Mouse (Mus musculus): Measurements from ENCODE around the gene Eef1g. TPM values are rescaled to one million over a fixed set of nuclear protein-coding genes. Genes with fewer than 3 reads are reported as not detected.
A peak's percentile ranks its signal among the peaks of the same experiment; 100 is the strongest.

Eef1g gene
- polyA plus RNA-seq, 1 experiment from 2014 or later = 297 TPM

- H3K4me2 ChIP-seq (ENCODE audit: low read depth, low read length) = peak overlapping the region; percentile 64
- H3K27me3 ChIP-seq (ENCODE audit: control insufficient read depth, insufficient read depth, low read length) = no peaks in the 10 kb centered on the region
- H3K9me3 ChIP-seq (ENCODE audit: control insufficient read depth, low read length) = no peaks in the 10 kb centered on the region
- peak; percentile 23; the same call in 1 of the 2 replicates for ATAC-seq (ENCODE audit: low read depth)
- H3K27ac ChIP-seq (ENCODE audit: low read depth, low read length) = no peak overlapping the region
- peak overlapping the region; percentile 21; the same call in 1 of the 2 replicates for H3K9ac ChIP-seq (replicated peaks; ENCODE audit: low read depth, low read length)
- WGBS = 19% methylated on average over 16 of the region's 16 CpGs
- H3K4me3 ChIP-seq (ENCODE audit: low read depth, low read length) = peak overlapping the region; percentile 48
- H3K36me3 ChIP-seq (ENCODE audit: control insufficient read depth, insufficient read depth, low read length) = peaks cover 8% of the 10 kb centered on the region; the same call in 1 of the 2 replicates
- H3K4me1 ChIP-seq (ENCODE audit: control insufficient read depth, insufficient read depth, low read length) = 0 out of 2 replicates have a peak, but pooled peaks cover 3% of the 10 kb centered on the region
Observed at GRCm38 (mm10) chr19:8928689-8929223, 38.1 kb upstream of the Eef1g start.

GRCm38 (mm10) chr19:8929224-8930088, 37.4 kb upstream of the Eef1g start, which contains the start of the genes Rom1 and Eml3:
TSS of gene Rom1 (minus strand) at chr19:8929356.
TSS of gene Eml3 (plus strand) at chr19:8929552.
- Histone ChIP-seq H3K27me3 (ENCODE audit: control insufficient read depth, insufficient read depth, low read length) (no peaks in the 10 kb centered on the region), H3K4me3 (ENCODE audit: low read depth, low read length) (peak within 1 kb of the TSS; percentile 48), H3K9me3 (ENCODE audit: control insufficient read depth, low read length) (no peaks in the 10 kb centered on the region), H3K36me3 (ENCODE audit: control insufficient read depth, insufficient read depth, low read length) (peaks cover 8% of the 10 kb centered on the region; the same call in 1 of the 2 replicates), H3K9ac (replicated peaks; ENCODE audit: low read depth, low read length) (peak within 1 kb of the TSS; percentile 58), H3K4me2 (ENCODE audit: low read depth, low read length) (peak within 1 kb of the TSS; percentile 64), H3K27ac (ENCODE audit: low read depth, low read length) (no peak within 1 kb of the TSS), H3K4me1 (ENCODE audit: control insufficient read depth, insufficient read depth, low read length) (0 out of 2 replicates have a peak, but pooled peaks cover 3% of the 10 kb centered on the region)
- WGBS = 1% methylated on average over 67 of the region's 74 CpGs
- peak; percentile 50 for ATAC-seq (ENCODE audit: low read depth)

DNA sequence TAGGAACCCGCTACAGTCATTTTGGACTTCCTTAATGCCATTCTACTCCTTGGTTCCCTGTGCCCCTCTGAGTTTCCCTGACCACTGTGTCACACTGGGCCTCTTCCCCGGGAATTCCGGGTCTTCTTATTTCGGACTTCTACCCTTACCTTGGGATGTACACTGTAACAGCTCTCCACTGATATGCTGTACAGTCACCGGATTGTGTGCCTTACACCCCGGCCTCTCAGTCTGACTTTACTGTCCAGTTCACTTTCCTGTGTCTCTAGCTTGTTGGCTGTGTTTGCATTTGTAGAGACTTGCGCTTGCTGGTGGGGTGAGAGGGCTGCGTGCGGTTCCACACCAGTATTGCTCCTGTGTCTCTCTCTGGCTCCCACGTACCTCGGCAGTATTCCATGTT, 36.7 kb upstream of the Eef1g start:
- 11% methylated on average over 11 of the region's 11 CpGs for WGBS
- H3K27ac ChIP-seq (ENCODE audit: low read depth, low read length) = no peak overlapping the region
- 0 out of 2 replicates have a peak, but pooled peaks cover 3% of the 10 kb centered on the region for H3K4me1 ChIP-seq (ENCODE audit: control insufficient read depth, insufficient read depth, low read length)
- peak overlapping the region; percentile 58 for H3K9ac ChIP-seq (replicated peaks; ENCODE audit: low read depth, low read length)
- H3K36me3 ChIP-seq (ENCODE audit: control insufficient read depth, insufficient read depth, low read length) = peaks cover 8% of the 10 kb centered on the region; the same call in 1 of the 2 replicates
- H3K4me2 ChIP-seq (ENCODE audit: low read depth, low read length) = peak overlapping the region; percentile 64
- peak overlapping the region; percentile 48 for H3K4me3 ChIP-seq (ENCODE audit: low read depth, low read length)
- H3K9me3 ChIP-seq (ENCODE audit: control insufficient read depth, low read length) = no peaks in the 10 kb centered on the region
- no peaks in the 10 kb centered on the region for H3K27me3 ChIP-seq (ENCODE audit: control insufficient read depth, insufficient read depth, low read length)
- no peak for ATAC-seq (ENCODE audit: low read depth)

DNA sequence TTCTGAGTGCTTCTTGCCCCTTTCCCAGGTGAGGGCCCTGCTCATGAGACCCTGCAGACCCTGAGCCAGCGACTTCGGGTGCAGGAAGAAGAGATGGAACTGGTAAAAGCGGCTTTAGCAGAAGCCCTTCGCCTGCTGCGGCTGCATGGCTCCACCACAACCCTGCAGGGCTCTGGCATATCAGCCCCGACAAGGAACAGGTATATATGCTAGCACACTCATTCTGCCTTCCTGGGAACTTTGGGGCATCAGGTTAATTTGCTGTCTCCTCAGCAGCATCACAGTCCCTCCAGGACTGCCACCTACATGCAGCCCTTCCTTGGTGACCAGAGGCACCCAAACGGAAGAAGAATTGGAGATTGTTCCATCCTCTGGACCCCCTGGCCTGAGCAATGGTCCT, 36.1 kb upstream of the Eef1g start:
- Histone ChIP-seq H3K9me3 (ENCODE audit: control insufficient read depth, low read length) (no peaks in the 10 kb centered on the region), H3K9ac (replicated peaks; ENCODE audit: low read depth, low read length) (no peak overlapping the region), H3K27me3 (ENCODE audit: control insufficient read depth, insufficient read depth, low read length) (no peaks in the 10 kb centered on the region), H3K4me3 (ENCODE audit: low read depth, low read length) (no peak overlapping the region), H3K4me2 (ENCODE audit: low read depth, low read length) (no peak overlapping the region; the same call in 1 of the 2 replicates), H3K27ac (ENCODE audit: low read depth, low read length) (no peak overlapping the region), H3K4me1 (ENCODE audit: control insufficient read depth, insufficient read depth, low read length) (0 out of 2 replicates have a peak, but pooled peaks cover 3% of the 10 kb centered on the region), H3K36me3 (ENCODE audit: control insufficient read depth, insufficient read depth, low read length) (peaks cover 8% of the 10 kb centered on the region; the same call in 1 of the 2 replicates)
- ATAC-seq (ENCODE audit: low read depth) = no peak
- WGBS = 88% methylated on average over 7 of the region's 7 CpGs

- Histone ChIP-seq H3K4me2 (ENCODE audit: low read depth, low read length) (no peak overlapping the region), H3K4me1 (ENCODE audit: control insufficient read depth, insufficient read depth, low read length) (peaks cover 6% of the 10 kb centered on the region), H3K36me3 (ENCODE audit: control insufficient read depth, insufficient read depth, low read length) (no peaks in the 10 kb centered on the region), H3K9me3 (ENCODE audit: control insufficient read depth, low read length) (no peaks in the 10 kb centered on the region), H3K27ac (ENCODE audit: low read depth, low read length) (no peak overlapping the region), H3K27me3 (ENCODE audit: control insufficient read depth, insufficient read depth, low read length) (no peaks in the 10 kb centered on the region), H3K4me3 (ENCODE audit: low read depth, low read length) (no peak overlapping the region), H3K9ac (replicated peaks; ENCODE audit: low read depth, low read length) (no peak overlapping the region)
- no peak for ATAC-seq (ENCODE audit: low read depth)
- 85% methylated on average over 2 of the region's 2 CpGs for WGBS
Observed at GRCm38 (mm10) chr19:8936736-8937135, 30.1 kb upstream of the Eef1g start.

DNA sequence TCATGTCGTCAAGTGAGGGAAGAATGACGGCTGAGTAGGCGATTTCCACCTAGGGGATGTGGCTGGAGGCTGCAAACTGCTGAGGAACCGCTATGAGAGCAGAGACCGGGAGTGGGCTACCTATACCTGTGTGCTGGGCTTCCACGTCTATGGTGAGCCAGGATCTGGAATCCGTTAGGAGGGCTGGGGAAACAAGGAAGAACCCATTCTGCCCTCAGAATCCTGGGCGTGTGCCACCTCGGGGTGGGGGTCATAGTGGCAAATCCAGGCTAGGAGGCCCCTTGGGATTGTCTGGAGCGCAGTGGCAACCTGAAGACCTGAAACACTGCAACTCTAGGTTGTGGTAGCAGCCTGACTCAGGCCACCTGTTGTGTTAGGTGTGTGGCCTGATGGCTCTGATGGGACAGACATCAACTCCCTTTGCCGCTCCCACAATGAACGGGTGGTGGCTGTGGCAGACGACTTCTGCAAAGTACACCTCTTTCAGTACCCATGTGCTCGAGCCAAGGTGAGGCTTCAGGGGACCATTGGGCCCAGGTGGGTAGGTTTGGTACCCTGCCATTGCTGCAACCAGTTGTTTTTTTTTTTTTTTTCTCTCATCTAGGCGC, 26.2 kb upstream of the Eef1g start:
- Histone ChIP-seq H3K4me1 (ENCODE audit: control insufficient read depth, insufficient read depth, low read length) (peaks cover 20% of the 10 kb centered on the region), H3K9ac (replicated peaks; ENCODE audit: low read depth, low read length) (peak overlapping the region; percentile 95; the same call in 1 of the 2 replicates), H3K36me3 (ENCODE audit: control insufficient read depth, insufficient read depth, low read length) (peaks cover 7% of the 10 kb centered on the region), H3K9me3 (ENCODE audit: control insufficient read depth, low read length) (no peaks in the 10 kb centered on the region), H3K4me2 (ENCODE audit: low read depth, low read length) (peak overlapping the region; percentile 65; the same call in 1 of the 2 replicates), H3K27me3 (ENCODE audit: control insufficient read depth, insufficient read depth, low read length) (no peaks in the 10 kb centered on the region), H3K27ac (ENCODE audit: low read depth, low read length) (no peak overlapping the region), H3K4me3 (ENCODE audit: low read depth, low read length) (peak overlapping the region; percentile 95)
- ATAC-seq (ENCODE audit: low read depth) = no peak
- WGBS = 75% methylated on average over 15 of the region's 15 CpGs

DNA sequence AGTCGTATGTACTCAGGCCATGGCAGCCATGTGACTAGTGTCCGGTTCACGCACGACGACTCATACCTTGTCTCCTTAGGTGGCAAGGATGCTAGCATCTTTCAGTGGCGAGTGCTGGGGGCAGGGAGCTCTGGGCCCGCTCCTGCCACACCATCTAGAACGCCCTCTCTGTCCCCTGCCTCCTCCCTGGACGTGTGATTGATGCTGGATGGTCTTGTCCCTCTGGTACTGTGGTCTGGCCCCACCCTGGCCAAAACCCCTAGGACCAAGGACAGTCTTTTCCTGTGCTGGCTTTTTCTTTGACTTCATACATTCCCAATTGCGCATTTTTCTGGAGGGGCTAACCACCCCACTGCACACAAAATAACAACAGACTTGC, 25.7 kb upstream of the Eef1g start:
- H3K9ac ChIP-seq (replicated peaks; ENCODE audit: low read depth, low read length) = peak overlapping the region; percentile 95
- peak; percentile 31 for ATAC-seq (ENCODE audit: low read depth)
- H3K36me3 ChIP-seq (ENCODE audit: control insufficient read depth, insufficient read depth, low read length) = peaks cover 12% of the 10 kb centered on the region
- peaks cover 20% of the 10 kb centered on the region for H3K4me1 ChIP-seq (ENCODE audit: control insufficient read depth, insufficient read depth, low read length)
- H3K27me3 ChIP-seq (ENCODE audit: control insufficient read depth, insufficient read depth, low read length) = no peaks in the 10 kb centered on the region
- H3K27ac ChIP-seq (ENCODE audit: low read depth, low read length) = peak overlapping the region; percentile 96
- no peaks in the 10 kb centered on the region for H3K9me3 ChIP-seq (ENCODE audit: control insufficient read depth, low read length)
- 16% methylated on average over 10 of the region's 10 CpGs for WGBS
- H3K4me2 ChIP-seq (ENCODE audit: low read depth, low read length) = peak overlapping the region; percentile 65
- peak overlapping the region; percentile 95 for H3K4me3 ChIP-seq (ENCODE audit: low read depth, low read length)

DNA sequence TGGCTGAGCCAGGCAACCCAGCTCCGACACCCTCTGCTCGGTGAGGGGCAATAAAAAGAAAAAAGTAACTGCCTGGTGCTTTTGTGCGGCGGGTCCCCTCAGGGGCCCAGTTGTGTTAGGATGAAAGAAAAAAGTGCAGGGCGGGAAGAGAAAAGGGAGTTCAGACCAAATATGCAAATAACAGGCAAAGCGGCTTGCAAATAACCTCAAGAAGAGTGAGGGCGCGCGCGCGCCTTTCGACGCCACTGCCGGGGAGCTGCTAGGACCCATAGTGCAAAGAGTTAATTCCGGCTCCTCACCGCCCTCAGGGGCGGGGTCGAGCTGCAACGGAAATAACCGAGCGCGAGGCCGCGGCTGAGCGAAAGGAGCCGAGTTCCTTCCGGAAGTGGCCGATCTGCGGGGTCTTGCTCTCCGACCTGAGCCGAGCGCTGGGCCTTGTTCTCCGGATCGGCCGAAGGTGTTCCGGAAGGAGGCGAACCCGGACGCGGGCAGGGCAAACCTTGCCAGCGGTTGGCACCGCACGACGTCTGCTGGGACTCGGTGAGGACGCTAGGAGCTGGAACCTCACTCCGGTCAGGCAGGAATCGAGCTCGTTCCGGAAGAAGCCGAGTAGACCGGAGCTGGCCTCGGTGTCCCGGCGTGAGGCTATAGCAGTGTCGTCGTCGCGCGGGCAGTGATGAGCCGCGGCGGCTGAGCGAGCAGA, 25.2 kb upstream of the Eef1g start, which contains the start of gene Mta2:
Mta2 (plus strand) TSS at position 361 of the 703 bp plus-strand sequence.
- WGBS = under 1% methylated on average over 64 of the region's 64 CpGs
- Histone ChIP-seq H3K27me3 (ENCODE audit: control insufficient read depth, insufficient read depth, low read length) (no peaks in the 10 kb centered on the region), H3K4me2 (ENCODE audit: low read depth, low read length) (peak within 1 kb of the TSS; percentile 65), H3K9ac (replicated peaks; ENCODE audit: low read depth, low read length) (peak within 1 kb of the TSS; percentile 95), H3K4me3 (ENCODE audit: low read depth, low read length) (peak within 1 kb of the TSS; percentile 95), H3K27ac (ENCODE audit: low read depth, low read length) (peak within 1 kb of the TSS; percentile 96), H3K9me3 (ENCODE audit: control insufficient read depth, low read length) (no peaks in the 10 kb centered on the region), H3K36me3 (ENCODE audit: control insufficient read depth, insufficient read depth, low read length) (peaks cover 17% of the 10 kb centered on the region), H3K4me1 (ENCODE audit: control insufficient read depth, insufficient read depth, low read length) (peaks cover 20% of the 10 kb centered on the region)
- peak; percentile 95 for ATAC-seq (ENCODE audit: low read depth)

Measured in neural tube, embryonic 14.5 days (tissue).